Mouse (Mus musculus): ENCODE results near the gene P3h4. TPM values are rescaled to one million over a fixed set of nuclear protein-coding genes. Genes with fewer than 3 reads are reported as not detected.

Gene P3h4
- total and polyA plus RNA-seq, 3 experiments: not detected

GRCm38 (mm10) chr11:100428612-100429199 is 14.1 kb upstream of the P3h4 start:
- H3K27me3 ChIP-seq (replicated peaks): no peaks in the 10 kb centered on the region
- peaks cover 0 to 7% of the 10 kb centered on the region in 2 experiments; a peak in 2 of 4 replicates for H3K4me1 ChIP-seq (ENCODE audit: control insufficient read depth in 1 of 2, insufficient read depth in 2 of 2)
- H3K36me3 ChIP-seq (replicated peaks in 1 of 2; ENCODE audit: control insufficient read depth in 1 of 2, insufficient read depth in 1 of 2, low read length in 1 of 2): peaks cover 19 to 50% of the 10 kb centered on the region in 2 experiments
- no peak for DNase-seq (ENCODE audit: extremely low read depth)
- H3K9me3 ChIP-seq (replicated peaks; ENCODE audit: low read length): no peaks in the 10 kb centered on the region
- no peak overlapping the region for H3K27ac ChIP-seq (ENCODE audit: insufficient read depth, low read depth)
- no peak overlapping the region for H3K4me2 ChIP-seq (ENCODE audit: insufficient read depth, low read depth, poor library complexity, severe bottlenecking)
- no peak for TF ChIP-seq TCF12 (IDR thresholded peaks at IDR 0.05; ENCODE audit: low read depth, low read length)
- no peak for TF ChIP-seq ETS1 (conservative IDR thresholded peaks at IDR 0.05; ENCODE audit: low read depth, low read length)
- no peak for TF ChIP-seq RAD21 (IDR thresholded peaks at IDR 0.05; ENCODE audit: low read depth, low read length)
- no peak for TF ChIP-seq NRF1 (IDR thresholded peaks at IDR 0.05; ENCODE audit: low read depth, low read length)
- no peak for TF ChIP-seq UBTF (IDR thresholded peaks at IDR 0.05; ENCODE audit: low read depth, low read length)
- no peak for TF ChIP-seq RCOR1 (conservative IDR thresholded peaks at IDR 0.05; ENCODE audit: low read depth, low read length)
- no peak for TF ChIP-seq ZMIZ1 (IDR thresholded peaks at IDR 0.05; ENCODE audit: low read depth, low read length)
- in situ Hi-C loops (cut with MboI; ENCODE audit: low pct_ligation_motif_present, low pct_unique_long_range_greater_than_20kb, low sequenced_read_pairs): loop anchor here (5.0 kb wide), 1 partner anchor 44 kb away; the partner anchor contains the start of gene Klhl11
- dilution Hi-C loops (cut with MboI; ENCODE audit: extremely low pct_ligation_motif_present, extremely low pct_unique_long_range_greater_than_20kb, low sequenced_read_pairs): no loop called here
- no peak overlapping the region for H3K4me3 ChIP-seq (replicated peaks in 1 of 3; ENCODE audit: low read depth in 2 of 3, low read length in 2 of 3, poor library complexity in 1 of 3)
- no peak overlapping the region for H3K9ac ChIP-seq (ENCODE audit: insufficient read depth, low read depth)
- no peaks in the 10 kb centered on the region for H3K79me2 ChIP-seq (replicated peaks; ENCODE audit: control insufficient read depth, extremely low read depth, insufficient read depth, poor library complexity, severe bottlenecking)

- no peaks in the 10 kb centered on the region for H3K79me2 ChIP-seq (replicated peaks; ENCODE audit: control insufficient read depth, extremely low read depth, insufficient read depth, poor library complexity, severe bottlenecking)
- H3K27me3 ChIP-seq (replicated peaks): no peaks in the 10 kb centered on the region
- in situ Hi-C loops (cut with MboI; ENCODE audit: low pct_ligation_motif_present, low pct_unique_long_range_greater_than_20kb, low sequenced_read_pairs) (loop anchor here (5.0 kb wide), 1 partner anchor 45 kb away; the partner anchor contains the start of gene Klhl11), dilution Hi-C loops (cut with MboI; ENCODE audit: extremely low pct_ligation_motif_present, extremely low pct_unique_long_range_greater_than_20kb, low sequenced_read_pairs) (no loop called here)
- no peaks in the 10 kb centered on the region for H3K9me3 ChIP-seq (replicated peaks; ENCODE audit: low read length)
- H3K9ac ChIP-seq (ENCODE audit: insufficient read depth, low read depth): no peak overlapping the region
- no peak for DNase-seq (ENCODE audit: extremely low read depth)
- TF ChIP-seq CTCF (conservative IDR thresholded peaks at IDR 0.05 in 1 of 2, IDR thresholded peaks at IDR 0.05 in 1 of 2; ENCODE audit: low read depth in 2 of 2, low read length in 2 of 2) (no peak), GABPA (IDR thresholded peaks at IDR 0.05; ENCODE audit: insufficient replicate concordance, low read depth, low read length) (no peak), PAX5 (IDR thresholded peaks at IDR 0.05; ENCODE audit: low read length) (no peak), CHD2 (IDR thresholded peaks at IDR 0.05; ENCODE audit: low read length) (no peak), MXI1 (IDR thresholded peaks at IDR 0.05; ENCODE audit: low read depth, low read length) (no peak), JUND (conservative IDR thresholded peaks at IDR 0.05; ENCODE audit: low read depth, low read length) (no peak), SMC3 (IDR thresholded peaks at IDR 0.05; ENCODE audit: low read depth, low read length) (no peak)
- no peak overlapping the region for H3K27ac ChIP-seq (ENCODE audit: insufficient read depth, low read depth)
- H3K4me3 ChIP-seq (replicated peaks in 1 of 3; ENCODE audit: low read depth in 2 of 3, low read length in 2 of 3, poor library complexity in 1 of 3): no peak overlapping the region
- peaks cover 15 to 38% of the 10 kb centered on the region in 2 experiments for H3K36me3 ChIP-seq (replicated peaks in 1 of 2; ENCODE audit: control insufficient read depth in 1 of 2, insufficient read depth in 1 of 2, low read length in 1 of 2)
- no peak overlapping the region for H3K4me2 ChIP-seq (ENCODE audit: insufficient read depth, low read depth, poor library complexity, severe bottlenecking)
- H3K4me1 ChIP-seq (ENCODE audit: control insufficient read depth in 1 of 2, insufficient read depth in 2 of 2): peaks cover 2 to 10% of the 10 kb centered on the region in 2 experiments; a peak in 2 of 4 replicates
Measured at GRCm38 (mm10) chr11:100426820-100427219, 12.2 kb upstream of the P3h4 start.
